Mouse (Mus musculus): ENCODE data around the gene Dhrs7b. TPM values are rescaled to one million over a fixed set of nuclear protein-coding genes. Genes with fewer than 3 reads are reported as not detected.

Gene Dhrs7b
- polyA plus RNA-seq, 1 experiment from 2014 or later: 16.4 TPM

- H3K36me3 ChIP-seq (replicated peaks; ENCODE audit: insufficient read depth, low read length): peaks cover 6% of the 10 kb centered on the region
- H3K9me3 ChIP-seq (ENCODE audit: low read length): no peaks in the 10 kb centered on the region
- no peaks in the 10 kb centered on the region for H3K27me3 ChIP-seq (ENCODE audit: insufficient read depth, low read length)
- WGBS (ENCODE audit: insufficient replicate concordance): 76% methylated on average over 4 of the region's 4 CpGs
- no peak overlapping the region for H3K4me2 ChIP-seq (ENCODE audit: low read depth, low read length)
- no peak for TF ChIP-seq CTCF (IDR thresholded peaks at IDR 0.05; ENCODE audit: low read depth)
- no peak for TF ChIP-seq EP300 (IDR thresholded peaks at IDR 0.05; ENCODE audit: low read depth)
- H3K4me1 ChIP-seq (ENCODE audit: insufficient read depth): peaks cover 35% of the 10 kb centered on the region
- no peak for ATAC-seq
- H3K27ac ChIP-seq (ENCODE audit: low read depth): no peak overlapping the region
- DNase-seq: no peak
- H3K9ac ChIP-seq (replicated peaks): no peak overlapping the region
- H3K4me3 ChIP-seq (ENCODE audit: low read depth, low read length): no peak overlapping the region
These were observed 41.0 kb downstream of the Dhrs7b start for GRCm38 (mm10) chr11:60871409-60871808.

- ATAC-seq (no peak), DNase-seq (no peak)
- 85% methylated on average over 6 of the region's 6 CpGs for WGBS (ENCODE audit: insufficient replicate concordance)
- TF ChIP-seq EP300 (IDR thresholded peaks at IDR 0.05; ENCODE audit: low read depth) (no peak), CTCF (IDR thresholded peaks at IDR 0.05; ENCODE audit: low read depth) (no peak)
- Histone ChIP-seq H3K4me1 (ENCODE audit: insufficient read depth) (peaks cover 42% of the 10 kb centered on the region), H3K9ac (replicated peaks) (no peak overlapping the region), H3K36me3 (replicated peaks; ENCODE audit: insufficient read depth, low read length) (peaks cover 6% of the 10 kb centered on the region), H3K4me2 (ENCODE audit: low read depth, low read length) (no peak overlapping the region), H3K27ac (ENCODE audit: low read depth) (0 out of 2 replicates have a peak overlapping the region, but pooled peaks have one; percentile 9), H3K27me3 (ENCODE audit: insufficient read depth, low read length) (no peaks in the 10 kb centered on the region), H3K4me3 (ENCODE audit: low read depth, low read length) (no peak overlapping the region), H3K9me3 (ENCODE audit: low read length) (no peaks in the 10 kb centered on the region)
These were observed 42.7 kb downstream of the Dhrs7b start for GRCm38 (mm10) chr11:60873101-60873500.

- H3K4me2 ChIP-seq (ENCODE audit: low read depth, low read length): peak overlapping the region; percentile 96
- peak overlapping the region; percentile 98 for H3K27ac ChIP-seq (ENCODE audit: low read depth)
- TF ChIP-seq CTCF (IDR thresholded peaks at IDR 0.05; ENCODE audit: low read depth) (peak; percentile 57), EP300 (IDR thresholded peaks at IDR 0.05; ENCODE audit: low read depth) (no peak)
- DNase-seq (peak; percentile 72), ATAC-seq (peak; percentile 63)
- H3K9me3 ChIP-seq (ENCODE audit: low read length): no peaks in the 10 kb centered on the region
- WGBS (ENCODE audit: insufficient replicate concordance): 5% methylated on average over 45 of the region's 52 CpGs
- no peaks in the 10 kb centered on the region for H3K27me3 ChIP-seq (ENCODE audit: insufficient read depth, low read length)
- H3K4me3 ChIP-seq (ENCODE audit: low read depth, low read length): peak overlapping the region; percentile 89
- H3K4me1 ChIP-seq (ENCODE audit: insufficient read depth): peaks cover 36% of the 10 kb centered on the region
- H3K9ac ChIP-seq (replicated peaks): peak overlapping the region; percentile 97
- no peaks in the 10 kb centered on the region for H3K36me3 ChIP-seq (replicated peaks; ENCODE audit: insufficient read depth, low read length)
These were observed 47.7 kb downstream of the Dhrs7b start for GRCm38 (mm10) chr11:60878056-60878612.

- H3K4me2 ChIP-seq (ENCODE audit: low read depth, low read length): peak within 1 kb of the TSS; percentile 96
- TF ChIP-seq CTCF (IDR thresholded peaks at IDR 0.05; ENCODE audit: low read depth): no peak; the same call in 1 of the 2 replicates
- TF ChIP-seq EP300 (IDR thresholded peaks at IDR 0.05; ENCODE audit: low read depth): no peak
- under 1% methylated on average over 60 of the region's 62 CpGs for WGBS (ENCODE audit: insufficient replicate concordance)
- H3K9me3 ChIP-seq (ENCODE audit: low read length): no peaks in the 10 kb centered on the region
- H3K9ac ChIP-seq (replicated peaks): peak within 1 kb of the TSS; percentile 97
- H3K4me1 ChIP-seq (ENCODE audit: insufficient read depth): peaks cover 31% of the 10 kb centered on the region
- peak within 1 kb of the TSS; percentile 89 for H3K4me3 ChIP-seq (ENCODE audit: low read depth, low read length)
- no peaks in the 10 kb centered on the region for H3K27me3 ChIP-seq (ENCODE audit: insufficient read depth, low read length)
- no peaks in the 10 kb centered on the region for H3K36me3 ChIP-seq (replicated peaks; ENCODE audit: insufficient read depth, low read length)
- peak; percentile 95 for DNase-seq
- ATAC-seq: peak; percentile 98
- H3K27ac ChIP-seq (ENCODE audit: low read depth): peak within 1 kb of the TSS; percentile 98
These were observed 48.4 kb downstream of the Dhrs7b start, which contains the start of gene Tmem11 for GRCm38 (mm10) chr11:60878675-60879294. TSS of gene Tmem11 (minus strand) at chr11:60879272.

GRCm38 (mm10) chr11:60879423-60879822 lies 49.0 kb downstream of the Dhrs7b start:
- Histone ChIP-seq H3K4me1 (ENCODE audit: insufficient read depth) (peaks cover 26% of the 10 kb centered on the region), H3K4me3 (ENCODE audit: low read depth, low read length) (peak overlapping the region; percentile 89), H3K27ac (ENCODE audit: low read depth) (peak overlapping the region; percentile 98), H3K4me2 (ENCODE audit: low read depth, low read length) (peak overlapping the region; percentile 96), H3K9ac (replicated peaks) (peak overlapping the region; percentile 97), H3K9me3 (ENCODE audit: low read length) (no peaks in the 10 kb centered on the region), H3K27me3 (ENCODE audit: insufficient read depth, low read length) (no peaks in the 10 kb centered on the region), H3K36me3 (replicated peaks; ENCODE audit: insufficient read depth, low read length) (no peaks in the 10 kb centered on the region)
- WGBS (ENCODE audit: insufficient replicate concordance): 2% methylated on average over 11 of the region's 11 CpGs
- ATAC-seq (peak; percentile 7; the same call in 1 of the 2 replicates), DNase-seq (peak; percentile 67)
- TF ChIP-seq CTCF (IDR thresholded peaks at IDR 0.05; ENCODE audit: low read depth): peak; percentile 89
- TF ChIP-seq EP300 (IDR thresholded peaks at IDR 0.05; ENCODE audit: low read depth): no peak

GRCm38 (mm10) chr11:60880559-60880958 lies 50.1 kb downstream of the Dhrs7b start:
- 92% methylated on average over 4 of the region's 4 CpGs for WGBS (ENCODE audit: insufficient replicate concordance)
- Histone ChIP-seq H3K9ac (replicated peaks) (no peak overlapping the region), H3K4me3 (ENCODE audit: low read depth, low read length) (no peak overlapping the region), H3K27ac (ENCODE audit: low read depth) (no peak overlapping the region), H3K9me3 (ENCODE audit: low read length) (no peaks in the 10 kb centered on the region), H3K36me3 (replicated peaks; ENCODE audit: insufficient read depth, low read length) (no peaks in the 10 kb centered on the region), H3K27me3 (ENCODE audit: insufficient read depth, low read length) (no peaks in the 10 kb centered on the region), H3K4me1 (ENCODE audit: insufficient read depth) (peaks cover 18% of the 10 kb centered on the region), H3K4me2 (ENCODE audit: low read depth, low read length) (no peak overlapping the region)
- ATAC-seq (no peak), DNase-seq (no peak)
- TF ChIP-seq EP300 (IDR thresholded peaks at IDR 0.05; ENCODE audit: low read depth) (no peak), CTCF (IDR thresholded peaks at IDR 0.05; ENCODE audit: low read depth) (no peak)
